Mouse (Mus musculus): ENCODE results near the gene Slc25a22. TPM values are rescaled to one million over a fixed set of nuclear protein-coding genes. Genes with fewer than 3 reads are reported as not detected.

Slc25a22 gene
- 7.2 and 10.9 TPM in 2 replicates for polyA plus RNA-seq (2012; rRNA removed)

GRCm38 (mm10) chr7:141437178-141438120, at the start of gene Slc25a22:
Gene Slc25a22 (minus strand): TSS chr7:141437892.
- no peak within 1 kb of the TSS for H3K27ac ChIP-seq (ENCODE audit: control insufficient read depth, insufficient read depth, low read depth, low read length)
- H3K36me3 ChIP-seq (ENCODE audit: control insufficient read depth, insufficient read depth, low read length), result no peaks in the 10 kb centered on the region
- TF ChIP-seq POLR2A (IDR thresholded peaks at IDR 0.05; ENCODE audit: control insufficient read depth, low read depth, low read length), result no peak
- peak; percentile 28; the same call in 1 of the 2 replicates for TF ChIP-seq CTCF (IDR thresholded peaks at IDR 0.05; ENCODE audit: control insufficient read depth, insufficient read depth, insufficient replicate concordance, low read depth, low read length)
- peaks cover 3% of the 10 kb centered on the region; the same call in 1 of the 2 replicates for H3K4me1 ChIP-seq (ENCODE audit: control insufficient read depth, insufficient read depth, low read length)
- no peaks in the 10 kb centered on the region for H3K27me3 ChIP-seq (ENCODE audit: control insufficient read depth, insufficient read depth, low read length)
- peak within 1 kb of the TSS; percentile 78 for H3K4me3 ChIP-seq (ENCODE audit: control insufficient read depth, low read depth, low read length)

- Histone ChIP-seq H3K4me3 (ENCODE audit: control insufficient read depth, low read depth, low read length) (no peak overlapping the region), H3K27me3 (ENCODE audit: control insufficient read depth, insufficient read depth, low read length) (no peaks in the 10 kb centered on the region), H3K36me3 (ENCODE audit: control insufficient read depth, insufficient read depth, low read length) (no peaks in the 10 kb centered on the region), H3K27ac (ENCODE audit: control insufficient read depth, insufficient read depth, low read depth, low read length) (no peak overlapping the region), H3K4me1 (ENCODE audit: control insufficient read depth, insufficient read depth, low read length) (peaks cover 7% of the 10 kb centered on the region)
- TF ChIP-seq CTCF (IDR thresholded peaks at IDR 0.05; ENCODE audit: control insufficient read depth, insufficient read depth, insufficient replicate concordance, low read depth, low read length) (no peak), POLR2A (IDR thresholded peaks at IDR 0.05; ENCODE audit: control insufficient read depth, low read depth, low read length) (no peak)
These were observed 49.4 kb upstream of the Slc25a22 start for GRCm38 (mm10) chr7:141487141-141487540.

GRCm38 (mm10) chr7:141486239-141486638, 48.5 kb upstream of the Slc25a22 start:
- Histone ChIP-seq H3K27ac (ENCODE audit: control insufficient read depth, insufficient read depth, low read depth, low read length) (no peak overlapping the region), H3K4me1 (ENCODE audit: control insufficient read depth, insufficient read depth, low read length) (peaks cover 13% of the 10 kb centered on the region), H3K27me3 (ENCODE audit: control insufficient read depth, insufficient read depth, low read length) (no peaks in the 10 kb centered on the region), H3K4me3 (ENCODE audit: control insufficient read depth, low read depth, low read length) (no peak overlapping the region), H3K36me3 (ENCODE audit: control insufficient read depth, insufficient read depth, low read length) (no peaks in the 10 kb centered on the region)
- no peak for TF ChIP-seq POLR2A (IDR thresholded peaks at IDR 0.05; ENCODE audit: control insufficient read depth, low read depth, low read length)
- TF ChIP-seq CTCF (IDR thresholded peaks at IDR 0.05; ENCODE audit: control insufficient read depth, insufficient read depth, insufficient replicate concordance, low read depth, low read length), result no peak

GRCm38 (mm10) chr7:141485606-141486005, 47.9 kb upstream of the Slc25a22 start:
- Histone ChIP-seq H3K27ac (ENCODE audit: control insufficient read depth, insufficient read depth, low read depth, low read length) (no peak overlapping the region), H3K36me3 (ENCODE audit: control insufficient read depth, insufficient read depth, low read length) (no peaks in the 10 kb centered on the region)
- no peak for TF ChIP-seq CTCF (IDR thresholded peaks at IDR 0.05; ENCODE audit: control insufficient read depth, insufficient read depth, insufficient replicate concordance, low read depth, low read length)
- TF ChIP-seq POLR2A (IDR thresholded peaks at IDR 0.05; ENCODE audit: control insufficient read depth, low read depth, low read length), result no peak

GRCm38 (mm10) chr7:141485186-141485585, 47.5 kb upstream of the Slc25a22 start:
- no peak for TF ChIP-seq CTCF (IDR thresholded peaks at IDR 0.05; ENCODE audit: control insufficient read depth, insufficient read depth, insufficient replicate concordance, low read depth, low read length)
- no peak for TF ChIP-seq POLR2A (IDR thresholded peaks at IDR 0.05; ENCODE audit: control insufficient read depth, low read depth, low read length)
- no peaks in the 10 kb centered on the region for H3K27me3 ChIP-seq (ENCODE audit: control insufficient read depth, insufficient read depth, low read length)
- H3K4me3 ChIP-seq (ENCODE audit: control insufficient read depth, low read depth, low read length), result no peak overlapping the region
- H3K4me1 ChIP-seq (ENCODE audit: control insufficient read depth, insufficient read depth, low read length), result peaks cover 16% of the 10 kb centered on the region
- no peaks in the 10 kb centered on the region for H3K36me3 ChIP-seq (ENCODE audit: control insufficient read depth, insufficient read depth, low read length)
- no peak overlapping the region for H3K27ac ChIP-seq (ENCODE audit: control insufficient read depth, insufficient read depth, low read depth, low read length)

More at GRCm38 (mm10) chr7:141485606-141486005, 47.9 kb upstream of the Slc25a22 start:
- Histone ChIP-seq H3K4me3 (ENCODE audit: control insufficient read depth, low read depth, low read length) (no peak overlapping the region), H3K27me3 (ENCODE audit: control insufficient read depth, insufficient read depth, low read length) (no peaks in the 10 kb centered on the region), H3K4me1 (ENCODE audit: control insufficient read depth, insufficient read depth, low read length) (peaks cover 16% of the 10 kb centered on the region)

- Histone ChIP-seq H3K4me3 (ENCODE audit: control insufficient read depth, low read depth, low read length) (no peak overlapping the region), H3K4me1 (ENCODE audit: control insufficient read depth, insufficient read depth, low read length) (peaks cover 16% of the 10 kb centered on the region), H3K27ac (ENCODE audit: control insufficient read depth, insufficient read depth, low read depth, low read length) (no peak overlapping the region), H3K27me3 (ENCODE audit: control insufficient read depth, insufficient read depth, low read length) (no peaks in the 10 kb centered on the region), H3K36me3 (ENCODE audit: control insufficient read depth, insufficient read depth, low read length) (no peaks in the 10 kb centered on the region)
- no peak for TF ChIP-seq POLR2A (IDR thresholded peaks at IDR 0.05; ENCODE audit: control insufficient read depth, low read depth, low read length)
- TF ChIP-seq CTCF (IDR thresholded peaks at IDR 0.05; ENCODE audit: control insufficient read depth, insufficient read depth, insufficient replicate concordance, low read depth, low read length), result no peak
These were observed 46.8 kb upstream of the Slc25a22 start for GRCm38 (mm10) chr7:141484186-141485120.

Measured in testis, adult 2 months (tissue).